Mouse (Mus musculus): Measurements from ENCODE around the gene Gpc5.

The Gpc5 gene

DNA sequence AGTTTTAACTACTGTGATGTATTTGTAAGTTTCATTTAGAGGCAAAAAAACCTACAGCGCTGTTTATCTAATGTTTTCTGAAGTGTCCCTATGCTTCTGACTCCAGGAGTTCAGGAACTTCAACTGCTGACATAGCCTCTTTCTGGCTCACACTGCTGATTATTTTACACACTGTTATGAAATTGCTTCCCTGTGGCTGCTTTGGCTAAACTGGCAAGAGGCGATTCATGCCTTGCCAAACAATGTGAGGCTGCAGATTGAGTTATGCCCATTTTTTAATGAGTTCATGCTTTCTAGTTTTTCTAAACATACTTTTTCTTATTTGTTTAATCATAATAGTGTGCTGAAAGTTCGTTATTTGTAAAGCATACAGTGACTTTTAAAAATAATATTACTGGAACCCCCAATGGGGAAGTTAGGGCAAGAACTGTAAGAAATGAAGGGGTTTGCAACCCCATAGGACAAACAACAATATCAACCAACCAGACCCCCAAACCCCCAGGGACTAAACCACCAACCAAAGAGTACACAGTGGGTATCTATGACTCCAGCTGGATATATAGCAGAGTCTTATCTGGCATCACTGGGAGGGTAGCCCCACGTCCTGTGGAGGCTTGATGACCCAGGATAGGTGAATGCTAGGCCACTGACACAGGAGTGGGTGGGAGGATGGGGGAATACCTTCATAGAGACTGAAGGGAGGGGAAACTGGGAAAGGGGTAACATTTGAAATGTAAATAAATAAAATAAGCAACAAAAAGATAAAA is 454.7 kb downstream of the Gpc5 start:
- no peak for DNase-seq (ENCODE audit: low spot score)

DNA sequence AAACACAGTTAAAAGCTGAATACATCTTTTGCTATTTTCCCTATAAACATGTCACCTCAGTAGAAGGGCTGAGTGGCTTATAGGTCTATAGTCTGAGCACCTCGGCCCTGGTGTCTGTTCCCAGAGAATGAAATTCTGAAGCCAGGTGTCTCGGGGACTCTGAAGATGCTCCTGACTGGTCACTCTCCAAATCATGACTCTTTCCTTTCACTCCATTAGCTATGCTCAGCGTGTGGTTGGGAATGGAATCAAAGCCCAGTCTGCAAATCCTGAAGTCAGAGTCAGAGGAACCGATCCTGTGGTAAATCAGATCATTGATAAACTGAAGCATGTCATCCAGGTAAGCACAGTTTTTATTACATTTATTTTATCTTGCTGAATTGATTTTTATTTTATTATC is 460.0 kb downstream of the Gpc5 start:
- no peak for DNase-seq (ENCODE audit: low spot score)

DNA sequence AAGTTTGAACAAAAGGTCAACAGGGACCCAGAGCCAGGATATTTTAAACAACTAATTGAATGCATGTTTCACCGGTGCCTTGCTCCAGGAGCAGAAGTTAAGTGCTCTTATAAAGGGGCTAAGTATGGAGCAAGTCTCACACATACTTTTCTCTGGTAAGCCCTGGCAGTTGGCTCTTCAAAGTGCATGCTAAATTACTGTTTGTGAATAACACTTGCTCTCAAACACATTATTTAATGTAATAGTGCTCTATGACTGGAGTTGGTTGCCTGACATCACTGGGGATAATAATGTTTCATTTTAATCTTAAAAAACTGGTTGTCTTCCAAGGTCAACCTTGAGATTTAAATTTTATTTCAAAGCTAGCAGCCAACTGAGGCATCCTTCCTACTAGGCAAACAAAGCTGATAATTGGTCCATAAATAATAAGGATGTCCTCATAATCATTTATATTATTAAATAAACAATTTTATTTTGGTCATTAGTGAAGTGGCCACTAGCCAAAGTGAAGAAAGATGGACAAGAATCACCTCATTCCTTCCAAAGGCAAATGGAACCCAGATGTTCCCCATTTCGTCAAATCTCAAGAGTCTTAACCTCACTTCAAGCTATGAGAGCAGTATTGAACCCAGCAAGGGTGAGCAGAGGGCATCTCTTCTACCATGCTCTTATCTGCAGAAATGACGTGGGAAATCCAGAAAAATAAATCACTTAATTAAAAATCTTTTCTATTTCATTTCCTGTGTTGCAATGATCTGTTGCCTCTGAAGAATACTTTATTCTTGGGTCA is 488.6 kb downstream of the Gpc5 start:
- DNase-seq (ENCODE audit: low spot score): no peak

DNA sequence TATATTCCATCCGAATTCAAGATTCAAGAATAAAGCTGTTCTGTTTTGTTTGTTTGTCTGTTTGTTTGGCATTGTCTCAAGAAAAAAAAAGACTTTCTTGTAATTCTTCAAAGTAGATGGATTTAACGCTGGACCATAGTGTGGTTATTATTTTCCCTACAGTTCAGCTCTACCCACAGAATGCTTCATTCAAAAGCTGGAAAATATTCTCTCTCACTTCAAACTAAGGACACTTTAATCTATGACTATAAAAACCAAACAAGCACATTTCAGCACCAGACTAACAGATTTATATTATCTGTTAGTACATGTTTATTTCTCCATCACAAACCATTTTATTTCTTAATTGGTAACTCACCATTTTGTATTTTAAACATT is 489.2 kb downstream of the Gpc5 start:
- DNase-seq (ENCODE audit: low spot score): no peak

DNA sequence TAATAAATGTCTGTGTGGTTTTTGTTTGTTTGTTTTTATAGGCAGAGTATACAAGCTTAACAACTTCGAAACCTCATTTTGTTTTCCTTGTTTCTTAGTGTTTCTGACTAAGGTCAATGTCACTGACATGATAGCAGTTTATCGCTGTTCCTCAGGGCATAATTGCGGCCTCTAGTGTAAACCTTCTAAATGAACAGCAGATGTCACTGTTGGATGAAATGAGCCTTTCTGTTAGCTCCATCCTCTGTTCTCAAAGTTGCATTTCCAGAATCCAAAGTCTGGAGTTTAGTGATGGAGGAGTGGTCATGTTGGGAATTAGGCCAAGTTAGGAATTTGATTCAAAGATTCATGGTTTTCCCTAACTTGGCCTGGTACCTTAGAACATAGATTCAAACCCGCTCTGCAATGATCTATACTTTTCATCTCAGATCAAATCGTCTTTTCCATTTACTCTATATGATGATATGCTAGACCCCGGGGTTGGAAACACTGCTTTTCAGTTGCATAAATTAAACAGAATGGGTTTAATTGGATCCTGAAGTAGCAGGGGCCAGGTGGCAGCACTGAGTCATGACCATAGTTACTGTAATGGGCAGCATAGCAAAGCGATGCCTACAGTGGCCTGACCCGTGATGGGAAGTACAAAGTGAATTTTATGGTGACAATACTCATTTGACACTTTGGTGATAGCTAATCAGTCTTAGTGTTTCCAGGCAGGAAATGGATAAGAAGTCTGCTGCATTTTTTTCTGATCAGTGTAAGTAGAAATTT is 508.4 kb downstream of the Gpc5 start:
- DNase-seq (ENCODE audit: low spot score): no peak

DNA sequence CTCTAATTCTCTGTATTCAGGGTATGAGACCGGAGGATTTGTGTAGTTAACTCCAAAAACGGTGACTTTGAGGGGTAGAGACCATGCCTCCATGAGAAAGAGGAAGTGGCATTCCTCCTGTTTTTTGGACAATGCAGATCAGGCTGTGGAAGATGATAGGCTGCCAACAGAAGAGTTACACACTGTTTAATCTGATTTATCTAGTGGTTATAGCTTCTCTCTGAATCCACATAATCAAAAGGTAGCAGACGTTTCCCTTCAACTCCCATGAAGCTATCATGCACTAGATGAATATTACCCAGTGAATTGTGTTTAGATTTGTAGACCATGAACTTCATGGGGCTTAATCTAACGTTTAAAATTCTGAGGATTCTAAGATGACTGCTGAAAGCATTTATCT is 522.1 kb downstream of the Gpc5 start:
- DNase-seq (ENCODE audit: low spot score): no peak

DNA sequence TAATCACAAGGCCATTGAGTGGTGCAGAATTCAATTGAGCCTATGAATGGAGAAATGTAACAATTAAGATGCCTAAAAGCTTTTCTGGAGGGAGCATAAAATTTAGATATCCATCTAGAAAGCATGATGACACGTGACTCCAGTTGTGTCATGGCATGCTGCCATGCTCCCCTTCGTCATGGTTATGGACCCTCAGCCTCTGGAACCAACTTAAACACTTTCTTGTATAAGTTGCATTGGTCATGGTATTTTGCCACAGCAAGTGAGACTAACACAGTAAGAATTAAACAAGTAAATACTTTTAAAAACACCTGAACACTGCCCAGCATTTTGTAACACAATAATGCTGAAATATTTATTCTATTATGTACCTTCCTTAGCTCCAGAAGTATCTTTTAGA is 524.3 kb downstream of the Gpc5 start:
- no peak for DNase-seq (ENCODE audit: low spot score)

DNA sequence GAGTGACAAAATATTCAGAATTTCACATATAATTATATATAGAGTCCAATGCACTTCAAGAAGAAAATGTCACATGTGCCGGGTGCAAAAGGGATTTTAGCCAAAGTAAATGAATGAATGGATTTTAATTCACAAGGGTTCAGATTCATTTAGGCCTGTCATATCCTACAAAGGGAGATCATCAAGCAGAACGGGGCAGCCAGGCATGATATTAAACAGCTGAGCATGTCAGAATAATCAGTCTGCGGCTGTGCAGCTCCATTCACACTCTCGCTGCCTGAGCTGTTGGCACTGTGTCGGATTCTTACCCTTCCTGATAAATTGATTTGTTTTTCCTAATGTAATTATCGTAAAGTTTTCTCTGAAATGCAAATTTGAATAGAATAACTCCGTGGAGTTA is 524.8 kb downstream of the Gpc5 start:
- DNase-seq (ENCODE audit: low spot score): no peak

DNA sequence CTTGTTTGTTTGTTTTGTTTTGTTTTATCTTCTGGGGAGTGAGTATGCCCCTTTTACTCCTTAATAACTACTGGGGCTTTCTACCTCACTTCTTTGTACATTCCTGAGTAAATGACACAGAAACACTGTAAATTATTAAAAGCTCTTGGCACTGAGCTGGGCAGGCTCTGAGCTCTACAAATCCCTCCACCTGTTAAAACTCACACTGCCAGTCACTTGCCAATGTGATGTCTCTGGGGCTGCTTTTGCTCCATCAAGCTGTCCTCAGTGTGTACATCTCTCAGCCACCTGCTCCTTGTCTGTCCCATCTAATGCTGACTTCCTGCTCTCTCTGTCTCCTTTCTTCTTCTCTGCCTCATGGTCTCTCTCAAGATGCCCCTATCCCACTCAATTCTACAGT is 528.5 kb downstream of the Gpc5 start:
- no peak for DNase-seq (ENCODE audit: low spot score)

DNA sequence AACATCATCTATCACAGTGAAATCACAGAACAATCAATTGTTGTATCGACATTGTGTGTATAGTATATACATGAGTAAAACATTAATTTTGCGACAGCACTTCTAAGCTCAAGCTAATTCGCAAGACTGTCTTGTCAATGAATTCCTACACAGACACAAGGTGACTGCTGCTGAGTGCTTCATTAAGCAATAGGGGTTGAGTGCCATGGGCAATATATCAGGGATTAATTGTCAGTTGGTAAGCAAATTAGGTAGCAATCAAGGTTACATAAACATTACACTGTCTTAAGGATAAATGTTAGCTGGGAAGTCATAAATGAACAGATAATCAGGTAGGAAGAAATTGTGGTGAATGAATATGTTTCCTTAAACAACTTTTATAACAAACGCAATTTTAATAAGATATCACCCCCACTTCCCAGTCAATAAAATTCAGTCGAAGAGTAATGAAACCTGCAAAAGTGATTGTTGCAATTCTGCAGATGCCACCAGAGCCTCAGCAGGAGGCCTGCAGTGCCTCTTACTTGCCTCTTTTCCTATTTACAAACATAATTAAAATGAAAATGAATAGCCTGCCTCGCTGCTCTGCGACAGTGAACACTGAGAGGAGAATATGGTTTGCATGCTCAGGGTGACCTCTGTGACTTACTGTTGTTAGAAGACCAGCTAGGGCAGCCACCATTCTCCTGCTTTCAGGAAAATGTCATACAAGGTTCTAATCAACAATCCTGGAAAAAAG is 539.3 kb downstream of the Gpc5 start:
- no peak for DNase-seq (ENCODE audit: low spot score)

DNA sequence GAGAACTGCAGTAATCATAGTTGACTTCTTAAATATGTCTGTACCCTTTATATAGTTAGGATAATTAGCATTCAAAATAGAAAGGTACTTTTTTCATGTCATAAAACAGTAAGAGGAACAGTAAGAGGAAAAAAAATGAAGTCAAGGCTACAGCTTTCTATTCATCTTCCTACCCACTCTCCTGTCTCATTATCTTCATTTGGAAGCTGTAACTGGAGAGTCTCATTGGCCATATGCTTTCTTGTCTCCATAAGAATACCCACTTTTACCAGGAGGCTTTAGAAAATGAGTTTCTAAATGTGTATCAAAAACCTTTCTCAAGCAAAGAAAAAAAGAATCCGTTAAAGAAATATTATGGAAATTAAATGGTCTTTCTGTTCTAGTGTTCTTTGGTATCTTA is 541.3 kb downstream of the Gpc5 start:
- DNase-seq (ENCODE audit: low spot score): no peak

DNA sequence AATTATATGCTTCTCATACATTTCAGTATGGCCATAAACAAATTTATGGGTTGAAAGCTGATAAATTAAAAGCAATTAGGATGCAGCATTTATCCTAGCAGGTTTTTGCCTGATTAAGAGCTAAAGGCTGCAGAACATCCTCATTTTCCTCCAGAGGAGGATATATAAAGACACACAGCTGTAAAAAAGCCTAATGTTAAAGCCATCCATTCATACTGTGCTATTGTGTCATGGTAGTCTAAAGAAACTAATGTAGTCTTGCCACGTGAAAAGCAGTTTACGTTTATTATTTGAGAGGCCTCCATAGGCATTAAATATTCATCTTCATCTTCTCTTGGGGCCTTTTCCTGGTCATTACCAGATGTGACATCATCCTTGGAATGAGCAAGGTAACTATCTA is 587.9 kb downstream of the Gpc5 start:
- DNase-seq (ENCODE audit: low spot score): no peak

DNA sequence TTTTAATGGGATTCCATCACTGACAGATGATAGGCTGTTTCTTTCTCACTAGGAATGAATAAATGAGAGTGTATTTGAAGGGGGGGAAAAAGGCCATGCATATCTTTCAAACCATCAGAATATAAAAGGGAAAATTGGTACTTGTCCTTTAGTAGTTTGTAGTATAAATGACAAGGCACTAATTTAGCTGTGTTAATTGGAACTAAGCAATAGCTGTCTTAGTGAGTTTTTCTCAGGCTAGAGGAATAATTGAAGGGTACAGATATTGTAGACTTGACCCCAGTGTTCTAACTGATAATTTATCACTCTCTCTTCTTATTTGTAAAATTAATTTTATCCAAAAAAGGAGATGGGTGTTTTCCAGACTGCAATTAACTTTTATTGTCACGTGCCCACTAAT is 654.0 kb downstream of the Gpc5 start:
- DNase-seq (ENCODE audit: low spot score): no peak

DNA sequence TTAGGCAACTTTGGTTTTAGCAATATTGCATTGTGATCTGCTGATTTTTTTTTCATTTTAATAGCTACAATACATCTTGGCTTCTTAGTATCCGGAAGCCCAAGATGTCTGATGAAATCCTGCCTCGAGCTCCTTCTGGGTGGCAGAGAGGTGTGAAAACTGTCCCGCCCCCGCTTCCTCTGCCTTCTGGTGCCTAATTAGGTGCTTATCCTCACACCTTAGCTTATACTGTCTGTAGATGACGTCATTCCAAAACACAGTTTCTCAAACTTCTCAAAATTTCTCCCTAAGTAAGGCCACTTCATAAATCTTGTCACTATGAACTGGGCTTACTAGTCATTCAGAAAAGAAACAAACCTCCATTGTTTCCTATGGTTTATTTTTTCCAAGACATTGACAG is 668.2 kb downstream of the Gpc5 start:
- DNase-seq (ENCODE audit: low spot score): no peak

DNA sequence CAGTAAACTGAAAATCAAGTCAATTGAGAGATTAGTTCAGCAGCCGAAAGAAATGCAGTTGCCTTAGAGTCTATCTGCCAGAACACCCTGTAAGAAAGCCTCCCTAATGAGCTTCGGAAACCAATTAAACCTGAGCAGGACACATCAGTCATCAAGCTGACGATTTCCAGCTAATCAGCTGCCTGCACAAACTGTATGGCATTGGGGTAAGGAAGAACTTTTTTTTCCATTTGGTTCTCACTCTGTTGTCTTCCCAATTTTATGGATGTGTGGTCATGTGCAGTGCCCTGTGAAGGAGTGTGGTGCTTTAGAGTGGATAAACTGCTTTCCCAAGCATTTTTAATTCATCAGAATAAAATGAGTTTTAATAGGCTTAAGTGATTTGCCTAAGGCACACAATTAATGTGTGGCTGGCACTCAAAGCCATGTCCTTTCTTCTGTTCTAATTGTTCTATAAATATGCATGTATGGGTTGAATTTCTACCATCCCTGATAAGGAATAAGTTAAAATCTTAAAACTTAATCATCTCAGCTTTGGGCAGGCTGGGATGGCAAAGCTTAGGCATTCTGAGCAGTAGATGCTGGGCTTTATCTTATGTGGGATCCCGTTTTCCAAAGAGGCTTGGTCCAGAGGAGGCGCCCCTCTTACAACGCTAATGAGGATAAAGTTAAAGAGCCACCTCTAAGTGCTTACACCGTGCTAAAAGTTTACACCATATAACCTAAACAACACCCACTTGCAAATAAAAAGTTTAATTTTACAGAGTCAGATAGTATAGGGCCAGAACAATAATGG is 687.6 kb downstream of the Gpc5 start:
- no peak for DNase-seq (ENCODE audit: low spot score)

DNA sequence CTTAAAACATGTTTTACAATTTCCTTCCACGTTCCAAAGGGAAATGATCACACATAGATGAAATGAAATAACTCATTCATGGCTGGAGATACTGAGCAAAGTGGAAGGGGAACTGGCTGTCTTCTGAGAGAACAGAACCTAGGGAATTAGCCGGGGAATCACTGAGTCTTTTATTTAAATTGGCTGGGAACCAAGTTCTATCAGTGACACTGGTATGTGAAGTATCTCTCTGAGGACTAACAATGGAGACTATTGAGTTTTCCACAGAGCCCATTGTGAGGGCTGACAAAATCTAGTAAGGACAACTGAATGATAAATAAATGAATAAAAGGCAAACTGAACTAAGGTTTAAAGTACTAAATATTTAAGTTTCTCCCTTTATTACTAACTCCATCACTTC is 712.7 kb downstream of the Gpc5 start:
- DNase-seq (ENCODE audit: low spot score): no peak

DNA sequence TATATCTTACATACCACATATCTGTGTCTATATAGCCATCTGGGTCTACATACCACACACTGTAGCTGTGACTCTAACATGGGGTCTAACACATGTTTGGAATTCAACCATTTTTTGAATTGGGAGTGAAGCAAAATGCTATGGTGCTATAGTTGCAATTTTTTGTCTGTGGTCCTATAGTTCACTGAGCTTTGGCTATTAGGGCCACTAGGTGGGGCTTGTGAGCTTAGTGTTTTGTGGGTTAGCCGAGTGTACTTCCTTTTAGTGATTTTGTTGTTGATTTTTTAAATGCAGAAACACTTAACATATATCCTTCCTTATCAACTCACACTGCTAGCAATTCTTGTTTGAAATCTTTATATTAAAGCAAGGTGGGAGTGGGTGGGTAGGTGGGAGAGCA is 727.0 kb downstream of the Gpc5 start:
- DNase-seq (ENCODE audit: low spot score): no peak

DNA sequence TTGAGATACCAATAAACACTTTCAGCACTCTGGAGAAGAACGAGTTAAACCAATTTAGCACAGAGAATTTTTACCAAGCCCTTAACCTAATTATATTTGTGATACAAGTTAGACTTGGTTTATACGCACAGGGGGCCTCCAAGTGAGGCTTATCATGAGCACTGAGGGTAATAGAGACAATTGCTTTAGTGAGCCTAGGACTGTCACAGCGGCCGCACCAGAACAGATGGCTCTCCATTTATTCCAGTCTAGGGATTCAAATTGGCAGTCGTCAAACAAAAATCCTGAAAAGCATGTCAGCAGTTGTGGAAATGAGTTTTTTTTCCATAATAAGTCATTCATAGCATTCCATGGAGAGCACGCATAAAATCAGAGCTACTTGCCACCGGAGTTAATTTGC is 729.6 kb downstream of the Gpc5 start:
- DNase-seq (ENCODE audit: low spot score): no peak

DNA sequence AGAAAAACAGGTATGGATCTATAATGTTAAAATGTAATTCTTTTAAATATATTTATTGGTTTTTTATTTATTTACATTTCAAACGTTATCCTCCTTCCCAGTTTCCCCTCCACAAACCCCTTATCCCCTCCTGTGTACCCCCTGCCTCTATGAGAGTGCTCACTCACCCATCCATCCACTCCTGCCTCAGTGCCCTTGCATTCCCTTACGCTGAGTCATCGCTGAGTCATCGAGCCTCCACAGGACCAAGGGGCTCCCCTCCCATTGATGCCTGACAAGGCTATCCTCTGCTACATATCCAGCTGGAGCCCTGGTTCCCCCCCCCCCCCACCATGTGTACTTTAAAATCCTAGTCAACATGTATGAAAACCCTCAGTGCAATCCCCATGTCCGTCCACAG is 738.5 kb downstream of the Gpc5 start:
- no peak for DNase-seq (ENCODE audit: low spot score)

DNA sequence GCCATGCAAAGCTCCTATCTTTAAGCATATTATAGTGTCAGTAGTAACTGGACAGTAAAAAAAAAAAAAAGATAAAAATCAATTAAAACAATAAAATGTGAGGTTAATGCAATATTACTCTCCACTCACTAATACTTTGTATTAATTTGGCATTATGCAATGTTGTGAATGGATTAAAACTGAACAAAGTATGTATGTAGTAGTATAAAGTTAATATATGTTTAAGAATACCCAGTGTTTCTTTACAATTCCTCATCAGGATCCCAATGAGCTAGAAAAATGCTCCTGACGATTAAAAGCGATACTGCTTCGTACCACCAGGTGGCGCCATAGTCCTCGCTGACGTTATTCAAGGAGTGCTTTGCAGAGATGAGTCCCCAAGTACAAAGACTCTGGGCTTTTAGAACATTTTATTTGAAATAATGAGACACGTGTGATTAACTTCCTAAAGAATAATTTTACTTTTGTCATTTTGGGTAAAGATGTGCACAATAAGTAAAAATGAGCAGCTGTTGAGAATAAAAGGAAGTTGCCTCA is 739.3 kb downstream of the Gpc5 start:
- DNase-seq (ENCODE audit: low spot score): no peak

Measured in spleen, adult 12 weeks (tissue).